Mouse (Mus musculus): Measurements from ENCODE around the gene Bcl11b.

Gene Bcl11b

DNA sequence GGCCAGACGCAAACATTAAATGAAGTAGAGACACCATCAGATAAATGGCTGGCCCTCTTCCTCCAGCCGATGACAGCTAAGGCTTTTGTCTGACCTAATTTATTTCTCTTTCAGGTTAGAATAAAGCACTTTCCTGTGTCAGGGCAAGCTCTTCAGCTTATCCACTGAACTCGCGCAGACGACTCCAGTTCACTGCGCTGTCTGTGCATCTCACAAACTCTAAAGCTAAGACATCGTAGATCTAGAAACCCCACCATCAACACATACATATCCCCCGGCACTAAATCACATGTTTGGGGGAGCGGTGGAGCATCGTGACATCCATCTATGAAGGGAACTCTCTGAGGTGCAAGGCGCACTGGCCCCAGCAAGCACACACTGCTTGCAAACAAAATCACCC lies 5.5 kb downstream of the Bcl11b start:
- DNase-seq, result no peak

- DNase-seq, result no peak
Measured at GRCm38 (mm10) chr12:107997241-107997640, 6.2 kb downstream of the Bcl11b start.

DNA sequence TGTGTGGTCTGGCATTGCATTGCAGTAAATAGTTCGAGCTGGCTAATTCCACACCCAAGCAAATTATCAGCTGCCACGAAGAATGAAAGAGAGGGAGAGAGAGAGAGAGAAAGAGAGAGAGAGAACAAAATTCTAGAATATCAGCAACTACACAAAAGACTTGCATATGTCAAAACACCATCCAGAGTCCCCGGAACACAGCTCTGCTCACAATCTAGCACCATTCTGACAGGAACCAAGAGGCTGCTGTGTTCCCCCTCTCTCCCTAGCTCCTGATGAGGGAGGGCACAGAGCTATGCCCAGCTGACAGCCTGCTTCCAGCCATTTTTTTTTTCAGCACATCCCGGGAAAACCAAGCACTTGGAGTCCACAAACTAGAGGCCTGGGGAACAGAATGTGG lies 6.6 kb downstream of the Bcl11b start:
- no peak for DNase-seq

DNA sequence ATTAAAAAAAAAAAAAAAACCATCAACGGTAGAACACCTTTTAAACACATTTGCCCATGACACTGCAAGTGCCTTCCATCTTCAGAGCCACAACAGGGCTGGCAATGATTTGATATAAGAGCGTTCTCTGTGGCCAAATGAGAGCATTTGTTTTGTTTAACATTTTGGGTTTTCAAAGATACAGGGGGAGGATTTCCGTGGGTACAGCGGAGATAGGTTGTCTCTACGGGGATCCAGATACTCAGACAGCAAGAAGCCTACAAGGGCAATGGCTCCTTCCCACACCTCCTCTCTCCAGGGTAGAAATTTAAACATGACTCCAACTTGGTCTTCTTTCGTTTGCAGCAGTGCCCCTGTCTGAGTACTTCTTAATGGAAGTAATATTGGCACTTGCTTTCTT lies 7.2 kb downstream of the Bcl11b start:
- DNase-seq, result no peak

DNA sequence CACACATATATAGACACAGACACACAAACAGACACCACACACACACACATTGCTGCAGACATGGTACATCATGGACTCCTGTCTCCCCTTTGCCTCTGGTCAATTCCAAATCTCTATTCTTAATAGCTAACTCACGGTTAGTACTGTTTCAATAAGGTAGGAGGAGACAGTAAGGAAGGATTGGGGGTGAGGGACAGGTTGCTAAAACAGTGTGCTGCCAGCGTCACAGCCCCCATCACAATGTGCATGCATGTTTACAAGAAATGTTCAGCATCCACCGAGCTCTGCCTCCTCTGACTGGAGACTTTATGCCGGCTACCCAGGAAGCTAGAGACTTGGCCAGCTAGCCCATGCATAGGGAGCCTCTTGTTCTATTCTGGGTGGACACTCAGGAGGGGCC lies 9.0 kb downstream of the Bcl11b start:
- DNase-seq, result no peak

GRCm38 (mm10) chr12:107993029-107993428 lies 10.4 kb downstream of the Bcl11b start:
- DNase-seq, result no peak

DNA sequence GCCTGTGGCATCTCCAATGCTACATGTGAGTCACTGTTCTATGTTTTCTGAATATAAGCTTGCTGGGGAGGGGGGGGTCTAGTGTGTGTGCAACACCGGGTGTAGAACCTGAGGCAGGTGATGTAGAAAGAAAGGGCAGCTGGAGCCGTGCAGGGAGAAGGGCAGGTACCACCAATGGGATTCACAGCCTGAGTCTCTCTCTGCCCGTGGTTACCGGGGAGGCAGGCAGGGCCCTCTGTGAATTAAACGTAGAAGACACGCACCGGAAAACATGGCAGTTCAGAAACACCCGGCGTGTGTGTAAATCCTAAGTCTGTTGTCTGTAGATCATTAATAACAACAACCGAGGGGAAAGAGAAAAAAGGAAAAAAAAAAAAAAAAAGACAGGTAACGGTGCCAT lies 12.2 kb downstream of the Bcl11b start:
- no peak for DNase-seq

- DNase-seq, result no peak
Measured at GRCm38 (mm10) chr12:107983211-107983610, 20.2 kb downstream of the Bcl11b start.

GRCm38 (mm10) chr12:107982306-107982705 lies 21.1 kb downstream of the Bcl11b start:
- DNase-seq, result no peak

GRCm38 (mm10) chr12:107981231-107981630 lies 22.2 kb downstream of the Bcl11b start:
- no peak for DNase-seq

GRCm38 (mm10) chr12:107980261-107980961 lies 23.0 kb downstream of the Bcl11b start:
- DNase-seq, result no peak

- DNase-seq, result no peak
Measured at GRCm38 (mm10) chr12:107979710-107980260, 23.6 kb downstream of the Bcl11b start.

GRCm38 (mm10) chr12:107978736-107979255 lies 24.6 kb downstream of the Bcl11b start:
- DNase-seq, result no peak

- DNase-seq, result no peak
Measured at GRCm38 (mm10) chr12:107978063-107978462, 25.3 kb downstream of the Bcl11b start.

- no peak for DNase-seq
Measured at GRCm38 (mm10) chr12:107977534-107977933, 25.9 kb downstream of the Bcl11b start.

- DNase-seq, result no peak
Measured at GRCm38 (mm10) chr12:107977086-107977485, 26.3 kb downstream of the Bcl11b start.

DNA sequence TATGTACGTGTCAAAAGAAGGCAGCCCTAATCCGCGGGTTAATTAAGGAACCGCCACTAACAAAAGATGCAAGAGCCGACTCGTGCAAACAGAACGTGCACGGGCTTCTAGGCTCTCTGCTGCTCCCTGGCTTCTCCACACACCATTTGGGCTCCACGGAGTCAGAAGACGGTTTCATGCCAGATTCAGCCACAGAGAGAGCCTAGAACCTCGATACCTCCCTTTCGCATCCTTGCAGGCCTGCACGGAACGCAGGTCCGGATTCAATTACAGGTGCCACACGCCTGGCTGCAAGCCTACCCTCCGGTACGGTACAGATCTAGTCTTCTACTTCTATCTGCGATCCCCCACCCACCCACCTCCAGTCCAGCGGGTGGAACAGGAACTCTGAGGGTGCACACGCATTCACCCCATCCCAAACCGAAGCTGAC lies 26.8 kb downstream of the Bcl11b start:
- no peak for DNase-seq

DNA sequence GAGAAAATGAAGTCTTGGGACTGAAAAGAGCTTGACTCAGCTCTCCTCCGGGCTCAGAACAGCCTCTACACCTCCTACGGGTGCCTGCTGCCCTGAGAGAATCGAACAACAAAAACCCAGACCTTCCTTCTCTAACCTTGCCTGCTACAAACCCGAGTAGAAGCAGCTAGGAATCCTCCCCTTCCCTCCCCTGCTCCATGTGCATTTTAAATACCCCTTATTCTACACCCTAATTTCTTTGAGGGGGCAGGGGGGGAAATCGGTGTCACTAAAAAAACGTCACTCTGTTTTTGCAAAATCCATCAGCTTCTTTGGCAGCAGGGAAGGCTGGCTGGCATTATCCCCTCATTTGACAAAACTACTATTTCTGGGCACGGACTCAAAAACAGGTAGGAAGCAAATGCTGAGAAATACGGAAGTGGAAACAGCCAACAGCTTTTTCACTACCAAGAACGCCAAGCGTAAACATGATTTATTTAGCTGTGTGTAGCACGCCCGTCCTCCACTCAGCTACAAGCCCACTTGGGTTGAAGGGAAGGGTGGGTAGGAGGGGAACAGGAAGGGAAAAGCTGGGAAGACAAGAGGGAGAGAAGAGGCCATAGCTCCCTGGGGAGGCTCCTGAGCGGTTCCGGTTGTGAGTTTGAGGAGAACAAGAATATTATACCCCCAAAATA lies 27.4 kb downstream of the Bcl11b start:
- DNase-seq, result no peak

GRCm38 (mm10) chr12:107975479-107975896 lies 27.9 kb downstream of the Bcl11b start:
- DNase-seq, result no peak

GRCm38 (mm10) chr12:107974504-107974903 lies 28.9 kb downstream of the Bcl11b start:
- DNase-seq, result no peak

DNA sequence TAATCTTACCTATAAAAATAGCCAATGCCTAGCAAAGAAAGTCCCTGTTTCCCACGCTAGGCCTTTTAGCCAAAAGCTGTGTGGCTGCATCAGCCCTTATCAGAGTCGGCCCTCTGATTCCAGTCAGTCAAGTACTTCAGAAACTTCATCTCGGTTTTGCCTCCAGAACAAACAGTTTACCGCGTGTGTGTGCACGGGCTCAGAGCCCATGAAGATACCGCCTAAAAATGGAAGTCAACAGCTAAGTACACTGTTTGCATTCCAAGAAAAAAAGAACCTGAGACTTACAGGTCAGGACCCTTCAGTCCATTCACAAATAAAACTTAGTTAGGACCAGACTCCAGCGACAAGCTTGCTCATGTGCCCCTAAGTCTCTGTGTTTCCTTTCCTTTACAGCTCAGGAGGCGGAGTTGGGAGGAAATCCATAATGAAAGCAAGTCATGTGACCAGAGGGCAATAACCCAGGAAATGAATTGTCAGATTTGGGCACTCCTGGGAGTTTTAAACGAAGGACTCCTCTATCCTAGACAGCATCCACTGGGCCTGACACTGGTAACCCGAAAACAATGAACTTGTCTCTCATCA lies 29.8 kb downstream of the Bcl11b start:
- DNase-seq, result no peak

- DNase-seq, result no peak
Measured at GRCm38 (mm10) chr12:107971081-107971780, 32.2 kb downstream of the Bcl11b start.

GRCm38 (mm10) chr12:107970637-107971036 lies 32.8 kb downstream of the Bcl11b start:
- no peak for DNase-seq
